Mouse (Mus musculus) stomach, postnatal 0 days (tissue): ENCODE measurements around the gene Urgcp.

Experiments
- CTCF ChIP-seq: IDR thresholded peaks from 2 replicates; pipeline ENCODE4 v1.5.1; 2016; ENCODE audit warnings: antibody characterized with exemption, low read depth, mild to moderate bottlenecking, moderate library complexity
- EP300 ChIP-seq: optimal IDR thresholded peaks from 2 replicates; pipeline ENCODE3; 2016; ENCODE audit warnings: antibody characterized with exemption

GRCm38 (mm10) chr11:5789071-5789753, 27.0 kb upstream of the Urgcp start:
- TF ChIP-seq EP300 (no peak), CTCF (peak; percentile 39)
